Mouse (Mus musculus) MEL (cell line): ENCODE results near the gene Cggbp1. TPM values are rescaled to one million over a fixed set of nuclear protein-coding genes. Genes with fewer than 3 reads are reported as not detected.

ENCODE experiments used
- DNase-seq: peaks from one replicate; pipeline ENCODE4 v3.0.0; 2011; ENCODE audit warnings: low read depth, low spot score
- H3K27ac ChIP-seq: 2 replicates; pipeline ENCODE4 v1.5.1; 2012; ENCODE audit warnings: low read depth, mild to moderate bottlenecking, control low read depth, low read length, moderate library complexity; ENCODE audit not compliant: control insufficient read depth
- H3K27me3 ChIP-seq, 2 experiments: fragments of 150-350 bp in 1 of 2; sonication (generic) in 1 of 2; 2 replicates each; pipeline ENCODE4 v1.6.1; 2012; ENCODE audit warnings: low read length in 2 of 2, mild to moderate bottlenecking in 2 of 2, improper control_type of control experiment in 1 of 2, moderate library complexity in 1 of 2; ENCODE audit not compliant: insufficient read depth in 2 of 2, control insufficient read depth in 1 of 2
- H3K36me3 ChIP-seq, 2 experiments: 2 replicates each; pipeline ENCODE4 v1.6.1; 2012 to 2014; ENCODE audit warnings: low read length in 2 of 2, improper control_type of control experiment in 1 of 2, inconsistent platforms in 1 of 2, mild to moderate bottlenecking in 1 of 2; ENCODE audit not compliant: insufficient read depth in 2 of 2, control insufficient read depth in 1 of 2
- H3K4me1 ChIP-seq, 2 experiments: fragments of 150-350 bp in 1 of 2; sonication (generic) in 1 of 2; 2 replicates each; pipeline ENCODE4 v1.6.1; 2012; ENCODE audit warnings: low read length in 2 of 2, improper control_type of control experiment in 1 of 2, mild to moderate bottlenecking in 1 of 2; ENCODE audit not compliant: insufficient read depth in 2 of 2, control insufficient read depth in 1 of 2
- H3K4me3 ChIP-seq, 2 experiments: fragments of 150-350 bp in 1 of 2; sonication (generic) in 1 of 2; 2 replicates each; pipeline ENCODE4 v1.5.1; 2012; ENCODE audit warnings: low read depth in 2 of 2, low read length in 2 of 2, mild to moderate bottlenecking in 2 of 2, moderate library complexity in 2 of 2, control low read depth in 1 of 2, improper control_type of control experiment in 1 of 2; ENCODE audit not compliant: control insufficient read depth in 1 of 2, insufficient read depth in 1 of 2
- H3K79me2 ChIP-seq: 2 replicates; pipeline ENCODE4 v1.6.1; 2012; ENCODE audit warnings: mild to moderate bottlenecking, low read length, moderate library complexity; ENCODE audit not compliant: control insufficient read depth, poor library complexity, insufficient read depth
- H3K9ac ChIP-seq: 2 replicates; pipeline ENCODE4 v1.6.1; 2012; ENCODE audit warnings: low read depth, mild to moderate bottlenecking, control low read depth, low read length, moderate library complexity; ENCODE audit not compliant: control insufficient read depth, poor library complexity, severe bottlenecking
- H3K9me3 ChIP-seq: fragments of 150-350 bp; sonication (generic); replicated peaks from 2 replicates; pipeline ENCODE4 v1.6.1; 2012; ENCODE audit warnings: mild to moderate bottlenecking, low read length, improper control_type of control experiment, moderate library complexity; ENCODE audit not compliant: insufficient read depth
- CHD1 ChIP-seq: IDR thresholded peaks from 2 replicates; pipeline ENCODE4 v1.6.1; 2012; ENCODE audit warnings: low read depth, mild to moderate bottlenecking, inconsistent platforms, low read length, improper control_type of control experiment
- CHD2 ChIP-seq: IDR thresholded peaks from 2 replicates; pipeline ENCODE4 v1.6.1; 2011; ENCODE audit warnings: low read length, improper control_type of control experiment
- CTCF ChIP-seq, 3 experiments: IDR thresholded peaks in 2 of 3; conservative IDR thresholded peaks in 1 of 3; 2 replicates each; pipeline ENCODE4 v1.5.1; 2011 to 2012; ENCODE audit warnings: low read length in 3 of 3, low read depth in 2 of 3, mild to moderate bottlenecking in 2 of 3, improper control_type of control experiment in 1 of 3, inconsistent platforms in 1 of 3, mixed read lengths in 1 of 3, moderate library complexity in 1 of 3; ENCODE audit not compliant: control insufficient read depth in 1 of 3, insufficient read depth in 1 of 3, poor library complexity in 1 of 3, severe bottlenecking in 1 of 3
- E2F4 ChIP-seq: IDR thresholded peaks from 2 replicates; pipeline ENCODE4 v1.6.1; 2011; ENCODE audit warnings: low read depth, low read length, improper control_type of control experiment, borderline replicate concordance
- ELF1 ChIP-seq: IDR thresholded peaks from 2 replicates; pipeline ENCODE4 v1.6.1; 2014; ENCODE audit warnings: low read depth, mild to moderate bottlenecking, inconsistent platforms, low read length, improper control_type of control experiment, moderate library complexity
- GABPA ChIP-seq: IDR thresholded peaks from 2 replicates; pipeline ENCODE4 v1.6.1; 2012; ENCODE audit warnings: low read depth, mild to moderate bottlenecking, inconsistent platforms, low read length, improper control_type of control experiment, moderate library complexity
- GATA1 ChIP-seq: IDR thresholded peaks from 2 replicates; pipeline ENCODE4 v1.6.1; 2011; ENCODE audit warnings: low read depth, low read length, improper control_type of control experiment
- MAFK ChIP-seq: IDR thresholded peaks from 2 replicates; pipeline ENCODE4 v1.6.1; 2011; ENCODE audit warnings: low read depth, mild to moderate bottlenecking, low read length, improper control_type of control experiment, borderline replicate concordance
- MAZ ChIP-seq: IDR thresholded peaks from 2 replicates; pipeline ENCODE4 v1.6.1; 2012; ENCODE audit warnings: low read depth, mild to moderate bottlenecking, inconsistent platforms, low read length, improper control_type of control experiment
- MEF2A ChIP-seq: IDR thresholded peaks from 2 replicates; pipeline ENCODE4 v1.6.1; 2014; ENCODE audit warnings: low read depth, mild to moderate bottlenecking, inconsistent platforms, low read length, improper control_type of control experiment; ENCODE audit not compliant: poor library complexity, insufficient replicate concordance, severe bottlenecking; ENCODE audit errors: extremely low read depth
- MXI1 ChIP-seq: IDR thresholded peaks from 2 replicates; pipeline ENCODE4 v1.6.1; 2011; ENCODE audit warnings: mild to moderate bottlenecking, low read depth, low read length, improper control_type of control experiment
- MYC ChIP-seq: IDR thresholded peaks from 2 replicates; pipeline ENCODE4 v1.6.1; 2011; ENCODE audit warnings: low read depth, mild to moderate bottlenecking, low read length, improper control_type of control experiment, moderate library complexity
- NELFE ChIP-seq: IDR thresholded peaks from 2 replicates; pipeline ENCODE4 v1.6.1; 2011; ENCODE audit warnings: low read depth, low read length, improper control_type of control experiment
- POLR2AphosphoS5 ChIP-seq: IDR thresholded peaks from 2 replicates; pipeline ENCODE4 v1.6.1; 2012; ENCODE audit warnings: low read depth, borderline replicate concordance, mild to moderate bottlenecking, inconsistent platforms, low read length, moderate library complexity, mixed read lengths
- RAD21 ChIP-seq: IDR thresholded peaks from 2 replicates; pipeline ENCODE4 v1.6.1; 2011; ENCODE audit warnings: mild to moderate bottlenecking, low read depth, low read length, improper control_type of control experiment
- RCOR1 ChIP-seq: IDR thresholded peaks from 2 replicates; pipeline ENCODE4 v1.6.1; 2012; ENCODE audit warnings: low read depth, mild to moderate bottlenecking, inconsistent platforms, low read length, improper control_type of control experiment
- UBTF ChIP-seq: IDR thresholded peaks from 2 replicates; pipeline ENCODE4 v1.6.1; 2012; ENCODE audit warnings: low read depth, mild to moderate bottlenecking, inconsistent platforms, low read length, improper control_type of control experiment, moderate library complexity, borderline replicate concordance; ENCODE audit not compliant: insufficient read depth
- USF2 ChIP-seq, 2 experiments: IDR thresholded peaks; 2 replicates each; pipeline ENCODE4 v1.6.1; 2011 to 2012; ENCODE audit warnings: improper control_type of control experiment in 2 of 2, low read length in 2 of 2, borderline replicate concordance in 1 of 2, inconsistent platforms in 1 of 2, low read depth in 1 of 2, mild to moderate bottlenecking in 1 of 2; ENCODE audit not compliant: insufficient read depth in 1 of 2
- ZKSCAN1 ChIP-seq: IDR thresholded peaks from 2 replicates; pipeline ENCODE4 v1.6.1; 2012; ENCODE audit warnings: low read depth, mild to moderate bottlenecking, inconsistent platforms, low read length, improper control_type of control experiment, moderate library complexity
- ZNF384 ChIP-seq: IDR thresholded peaks from 2 replicates; pipeline ENCODE4 v1.6.1; 2012; ENCODE audit warnings: low read depth, mild to moderate bottlenecking, inconsistent platforms, low read length, improper control_type of control experiment
- polyA plus RNA-seq, 2 experiments: library from polyadenylated mRNA; stranded (reverse) in 1 of 2; unstranded in 1 of 2; fragments of >175 nt in 1 of 2; fragments of >200 nt in 1 of 2; gene quantifications; 2 replicates each; pipeline versions ENCODE4 v1.2.1 to v1.2.4; 2012; ENCODE audit warnings: low replicate concordance in 2 of 2, low read depth in 1 of 2; ENCODE audit not compliant: insufficient read length in 2 of 2, insufficient read depth in 1 of 2, missing spikeins in 1 of 2
- total RNA-seq: library from RNA; depleted of rRNA; stranded (reverse); fragments of 300-350 nt; gene quantifications from 2 replicates; pipeline ENCODE4 v1.2.3, GENCODE M21; 2012

The Cggbp1 gene
- total and polyA plus RNA-seq, 3 experiments, result 36.3 to 65.5 (median 62.2) TPM

GRCm38 (mm10) chr16:64823890-64824289, 27.9 kb upstream of the Cggbp1 start:
- Histone ChIP-seq H3K79me2 (no peaks in the 10 kb centered on the region; the same call in 1 of the 2 replicates), H3K9me3 (no peaks in the 10 kb centered on the region), H3K27ac (no peak overlapping the region), H3K4me3 (no peak overlapping the region), H3K4me1 (no peaks in the 10 kb centered on the region), H3K9ac (no peak overlapping the region), H3K36me3 (peaks cover 0 to 21% of the 10 kb centered on the region in 2 experiments; a peak in 2 of 4 replicates), H3K27me3 (no peaks in the 10 kb centered on the region)
- DNase-seq, result no peak
- no peak for TF ChIP-seq UBTF
- TF ChIP-seq MAFK, result no peak
- TF ChIP-seq POLR2AphosphoS5, result no peak
- no peak for TF ChIP-seq ZNF384
- no peak for TF ChIP-seq E2F4
- no peak for TF ChIP-seq MXI1
- no peak for TF ChIP-seq MYC
- TF ChIP-seq CTCF (IDR thresholded peaks at IDR 0.05 in 2 of 3, conservative IDR thresholded peaks at IDR 0.05 in 1 of 3; ENCODE audit: control insufficient read depth in 1 of 3, insufficient read depth in 1 of 3, low read depth in 2 of 3, low read length in 3 of 3, poor library complexity in 1 of 3, severe bottlenecking in 1 of 3), result no peak
- TF ChIP-seq CHD2, result no peak

GRCm38 (mm10) chr16:64824474-64824873, 27.3 kb upstream of the Cggbp1 start:
- no peak for DNase-seq
- Histone ChIP-seq H3K36me3 (peaks cover 0 to 26% of the 10 kb centered on the region in 2 experiments; a peak in 2 of 4 replicates), H3K9ac (no peak overlapping the region), H3K4me3 (no peak overlapping the region), H3K27ac (no peak overlapping the region), H3K79me2 (no peaks in the 10 kb centered on the region; the same call in 1 of the 2 replicates), H3K4me1 (no peaks in the 10 kb centered on the region)
- TF ChIP-seq MEF2A (no peak), RAD21 (no peak), NELFE (no peak), ZNF384 (peak; percentile 37; the same call in 1 of the 2 replicates), MAZ (no peak)
- TF ChIP-seq, all 39 proteins: peak for 1
- H3K27me3 ChIP-seq, result no peaks in the 10 kb centered on the region
- H3K9me3 ChIP-seq, result no peaks in the 10 kb centered on the region

GRCm38 (mm10) chr16:64830291-64830690, 21.5 kb upstream of the Cggbp1 start:
- Histone ChIP-seq H3K4me3 (no peak overlapping the region), H3K27me3 (no peaks in the 10 kb centered on the region), H3K9me3 (no peaks in the 10 kb centered on the region), H3K9ac (no peak overlapping the region), H3K27ac (no peak overlapping the region), H3K36me3 (peaks cover 0 to 11% of the 10 kb centered on the region in 2 experiments; a peak in 3 of 4 replicates), H3K4me1 (peaks cover 0 to 1% of the 10 kb centered on the region in 2 experiments; a peak in 1 of 4 replicates), H3K79me2 (peaks cover 11% of the 10 kb centered on the region; the same call in 1 of the 2 replicates)
- no peak for TF ChIP-seq CHD1
- no peak for TF ChIP-seq GATA1
- no peak for TF ChIP-seq ELF1
- no peak for TF ChIP-seq ZKSCAN1
- TF ChIP-seq USF2 (IDR thresholded peaks at IDR 0.05; ENCODE audit: borderline replicate concordance in 1 of 2, insufficient read depth in 1 of 2, low read depth in 1 of 2, low read length in 2 of 2), result no peak
- TF ChIP-seq GABPA, result no peak
- TF ChIP-seq NELFE, result no peak
- TF ChIP-seq RCOR1, result no peak
- no peak for TF ChIP-seq MYC
- no peak for DNase-seq
